Mouse (Mus musculus) cerebellum, adult 2 months (tissue): ENCODE measurements around the gene Syt5.

Experiments
- CTCF ChIP-seq: fragments of 200-500 bp; IDR thresholded peaks from 2 replicates; pipeline ENCODE4 v1.5.1; 2011; ENCODE audit warnings: low read depth, mild to moderate bottlenecking, control low read depth, low read length, moderate library complexity, borderline replicate concordance; ENCODE audit not compliant: insufficient read depth
- POLR2A ChIP-seq: fragments of 200-500 bp; IDR thresholded peaks from 2 replicates; pipeline ENCODE4 v1.6.1; 2011; ENCODE audit warnings: low read length, control low read depth, borderline replicate concordance; ENCODE audit not compliant: insufficient read depth

DNA sequence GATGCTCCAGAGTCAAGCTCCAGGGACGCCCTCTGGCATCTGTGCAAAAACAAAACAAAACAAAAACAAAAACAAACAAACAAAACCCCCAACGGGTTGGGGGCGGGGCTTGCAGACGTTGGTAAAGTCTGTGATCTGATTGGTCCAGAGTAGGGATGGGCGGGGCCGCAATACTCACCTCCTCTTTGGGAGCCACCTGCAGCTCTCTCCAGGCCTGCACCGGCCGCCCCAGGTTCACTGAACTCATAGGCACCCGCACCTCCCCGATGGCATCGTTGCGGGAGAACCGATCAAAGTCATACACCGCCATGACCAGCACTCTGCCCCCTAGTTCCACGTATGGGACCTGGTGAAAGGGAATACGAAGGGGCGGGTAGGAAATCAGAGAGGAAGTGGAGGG lies 5.3 kb downstream of the Syt5 start:
- no peak for TF ChIP-seq POLR2A
- no peak for TF ChIP-seq CTCF
